Mouse (Mus musculus) kidney, adult 2 months (tissue): ENCODE data around the gene Hdac4. TPM values are rescaled to one million over a fixed set of nuclear protein-coding genes. Genes with fewer than 3 reads are reported as not detected.
A peak's percentile ranks its signal among the peaks of the same experiment; 100 is the strongest.

Source experiments
- DNase-seq: peaks from one replicate; pipeline ENCODE4 v3.0.0; 2021
- H3K27ac ChIP-seq: fragments of 200-500 bp; 2 replicates; pipeline ENCODE4 v1.5.1; 2012; ENCODE audit warnings: low read depth, low read length, control low read depth, inconsistent platforms; ENCODE audit not compliant: insufficient read depth
- H3K27me3 ChIP-seq: fragments of 200-500 bp; replicated peaks from 2 replicates; pipeline ENCODE4 v1.6.1; 2012; ENCODE audit warnings: mild to moderate bottlenecking, moderate library complexity, low read length, inconsistent platforms; ENCODE audit not compliant: control insufficient read depth, insufficient read depth
- H3K36me3 ChIP-seq: fragments of 200-500 bp; 2 replicates; pipeline ENCODE4 v1.6.1; 2012; ENCODE audit warnings: mild to moderate bottlenecking, moderate library complexity, low read length, inconsistent platforms; ENCODE audit not compliant: control insufficient read depth, insufficient read depth
- H3K4me1 ChIP-seq: fragments of 200-500 bp; 2 replicates; pipeline ENCODE4 v1.6.1; 2011; ENCODE audit warnings: low read length; ENCODE audit not compliant: control insufficient read depth, insufficient read depth
- H3K4me3 ChIP-seq: fragments of 200-500 bp; 2 replicates; pipeline ENCODE4 v1.5.1; 2011; ENCODE audit warnings: mild to moderate bottlenecking, low read depth, low read length, control low read depth; ENCODE audit not compliant: insufficient read depth
- CTCF ChIP-seq: fragments of 200-500 bp; conservative IDR thresholded peaks from 2 replicates; pipeline ENCODE4 v1.5.1; 2011; ENCODE audit warnings: low read depth, mild to moderate bottlenecking, control low read depth, low read length, moderate library complexity, mixed read lengths; ENCODE audit not compliant: insufficient read depth, insufficient read length
- POLR2A ChIP-seq: fragments of 200-500 bp; IDR thresholded peaks from one replicate; pipeline ENCODE4 v1.6.1; 2011; ENCODE audit warnings: low read depth, low read length, control low read depth
- WGBS: fragments of 180-500 bp; shearing (Covaris S2); methylation state at CpG from one replicate; pipeline ENCODE4 v1.1.7; 2018; 5-methylcytosine and 5-hydroxymethylcytosine counted together
- polyA plus RNA-seq: library from polyadenylated mRNA; depleted of rRNA; stranded (reverse); fragments of >200 nt; gene quantifications from 2 replicates; pipeline ENCODE4 v1.2.3, GENCODE M21; 2012

Gene Hdac4
- polyA plus RNA-seq, 1 experiment, result 10.0 TPM

GRCm38 (mm10) chr1:92107521-92107920 lies 88.0 kb downstream of the Hdac4 start:
- Histone ChIP-seq H3K4me3 (no peak overlapping the region), H3K27me3 (no peaks in the 10 kb centered on the region), H3K36me3 (no peaks in the 10 kb centered on the region), H3K27ac (no peak overlapping the region), H3K4me1 (peaks cover 8% of the 10 kb centered on the region)
- WGBS, result 91% methylated on average over 2 of the region's 2 CpGs
- TF ChIP-seq CTCF, result no peak
- no peak for TF ChIP-seq POLR2A
- no peak for DNase-seq

- no peak for DNase-seq
- Histone ChIP-seq H3K4me1 (peaks cover 8% of the 10 kb centered on the region), H3K4me3 (no peak overlapping the region), H3K27ac (no peak overlapping the region), H3K27me3 (no peaks in the 10 kb centered on the region), H3K36me3 (no peaks in the 10 kb centered on the region)
- WGBS, result 95% methylated on average over 4 of the region's 4 CpGs
- no peak for TF ChIP-seq CTCF
Measured at GRCm38 (mm10) chr1:92106486-92107160, 88.9 kb downstream of the Hdac4 start.

- DNase-seq, result no peak
- Histone ChIP-seq H3K4me1 (peaks cover 18% of the 10 kb centered on the region), H3K27ac (no peak overlapping the region), H3K27me3 (no peaks in the 10 kb centered on the region), H3K36me3 (no peaks in the 10 kb centered on the region), H3K4me3 (no peak overlapping the region)
- 78% methylated on average over 3 of the region's 3 CpGs for WGBS
- TF ChIP-seq POLR2A, result no peak
- TF ChIP-seq CTCF, result no peak
Measured at GRCm38 (mm10) chr1:92104718-92105117, 90.8 kb downstream of the Hdac4 start.

GRCm38 (mm10) chr1:92103971-92104370 lies 91.5 kb downstream of the Hdac4 start:
- TF ChIP-seq CTCF, result no peak
- no peak for TF ChIP-seq POLR2A
- Histone ChIP-seq H3K4me3 (no peak overlapping the region), H3K27me3 (no peaks in the 10 kb centered on the region), H3K27ac (no peak overlapping the region), H3K4me1 (peaks cover 22% of the 10 kb centered on the region), H3K36me3 (no peaks in the 10 kb centered on the region)
- no peak for DNase-seq

GRCm38 (mm10) chr1:92103377-92103776 lies 92.1 kb downstream of the Hdac4 start:
- Histone ChIP-seq H3K4me3 (no peak overlapping the region), H3K27ac (no peak overlapping the region), H3K4me1 (peaks cover 22% of the 10 kb centered on the region), H3K27me3 (no peaks in the 10 kb centered on the region), H3K36me3 (no peaks in the 10 kb centered on the region)
- DNase-seq, result no peak
- 57% methylated on average over 3 of the region's 3 CpGs for WGBS
- TF ChIP-seq CTCF, result no peak
- TF ChIP-seq POLR2A, result no peak

- Histone ChIP-seq H3K4me1 (peaks cover 22% of the 10 kb centered on the region), H3K4me3 (no peak overlapping the region), H3K27me3 (no peaks in the 10 kb centered on the region), H3K27ac (no peak overlapping the region), H3K36me3 (no peaks in the 10 kb centered on the region)
- no peak for DNase-seq
- no peak for TF ChIP-seq POLR2A
- TF ChIP-seq CTCF, result no peak
- WGBS, result 93% methylated on average over 1 of the region's 1 CpGs
Measured at GRCm38 (mm10) chr1:92102825-92103224, 92.7 kb downstream of the Hdac4 start.

- H3K27ac ChIP-seq, result no peak overlapping the region
- H3K4me1 ChIP-seq, result peaks cover 22% of the 10 kb centered on the region
- H3K4me3 ChIP-seq, result no peak overlapping the region
- DNase-seq, result peak; percentile 69
- no peak; the same call in 1 of the 2 replicates for TF ChIP-seq CTCF
- no peak for TF ChIP-seq POLR2A
- no peaks in the 10 kb centered on the region for H3K36me3 ChIP-seq
- 56% methylated on average over 4 of the region's 4 CpGs for WGBS
- H3K27me3 ChIP-seq, result no peaks in the 10 kb centered on the region
Measured at GRCm38 (mm10) chr1:92100371-92100891, 95.1 kb downstream of the Hdac4 start.
